Mouse (Mus musculus): ENCODE results near the gene Gm10337.

Gene Gm10337

GRCm38 (mm10) chr15:102503447-102503846 lies at the start of gene Gm10337:
TSS of gene Gm10337 (plus strand) at chr15:102503722.
- DNase-seq, result no peak

- DNase-seq, result peak; percentile 41
These were observed 47.5 kb upstream of the Gm10337 start for GRCm38 (mm10) chr15:102455993-102456392.

GRCm38 (mm10) chr15:102458050-102458736 lies 45.3 kb upstream of the Gm10337 start:
- DNase-seq, result no peak

GRCm38 (mm10) chr15:102458904-102459317 lies 44.6 kb upstream of the Gm10337 start, which contains the start of gene Prr13:
TSS of gene Prr13 (plus strand) at chr15:102459028.
- DNase-seq, result peak; percentile 97

GRCm38 (mm10) chr15:102459381-102459780 lies 44.1 kb upstream of the Gm10337 start:
- DNase-seq, result peak; percentile 44

GRCm38 (mm10) chr15:102459847-102460246 lies 43.7 kb upstream of the Gm10337 start:
- no peak for DNase-seq

- DNase-seq, result peak; percentile 55
These were observed 43.1 kb upstream of the Gm10337 start for GRCm38 (mm10) chr15:102460409-102460808.

- no peak for DNase-seq
These were observed 42.6 kb upstream of the Gm10337 start for GRCm38 (mm10) chr15:102460971-102461370.

- no peak for DNase-seq
These were observed 42.0 kb upstream of the Gm10337 start for GRCm38 (mm10) chr15:102461430-102462075.

GRCm38 (mm10) chr15:102463666-102464065 lies 39.9 kb upstream of the Gm10337 start:
- DNase-seq, result no peak

GRCm38 (mm10) chr15:102468675-102469370 lies 34.7 kb upstream of the Gm10337 start:
- peak; percentile 38 for DNase-seq

- DNase-seq, result peak; percentile 98
These were observed 33.3 kb upstream of the Gm10337 start, which contains the start of gene Pcbp2 for GRCm38 (mm10) chr15:102470183-102470604. TSS of gene Pcbp2 (plus strand) at chr15:102470539.

GRCm38 (mm10) chr15:102470605-102471294 lies 32.8 kb upstream of the Gm10337 start:
- DNase-seq, result peak; percentile 85

GRCm38 (mm10) chr15:102471295-102471645 lies 32.3 kb upstream of the Gm10337 start:
- DNase-seq, result no peak

GRCm38 (mm10) chr15:102471727-102472126 lies 31.8 kb upstream of the Gm10337 start:
- no peak for DNase-seq

GRCm38 (mm10) chr15:102473246-102473645 lies 30.3 kb upstream of the Gm10337 start:
- no peak for DNase-seq

GRCm38 (mm10) chr15:102474520-102474919 lies 29.0 kb upstream of the Gm10337 start:
- DNase-seq, result no peak

GRCm38 (mm10) chr15:102483136-102483535 lies 20.4 kb upstream of the Gm10337 start:
- no peak for DNase-seq

GRCm38 (mm10) chr15:102485853-102486252 lies 17.7 kb upstream of the Gm10337 start:
- DNase-seq, result no peak

- no peak for DNase-seq
These were observed 15.9 kb upstream of the Gm10337 start for GRCm38 (mm10) chr15:102487664-102488063.

GRCm38 (mm10) chr15:102498322-102498721 lies 5.2 kb upstream of the Gm10337 start:
- no peak for DNase-seq

- DNase-seq, result no peak
These were observed 4.2 kb upstream of the Gm10337 start for GRCm38 (mm10) chr15:102499370-102499769.

GRCm38 (mm10) chr15:102499851-102500250 lies 3.7 kb upstream of the Gm10337 start:
- no peak for DNase-seq

All from cerebellum, adult 11-12 months (tissue).